Mouse (Mus musculus) MEL (cell line): ENCODE measurements around the gene Entpd6.

ENCODE experiments used
- CTCF ChIP-seq, 3 experiments: IDR thresholded peaks in 2 of 3; conservative IDR thresholded peaks in 1 of 3; 2 replicates each; pipeline ENCODE4 v1.5.1; 2011 to 2012; ENCODE audit warnings: low read length in 3 of 3, low read depth in 2 of 3, mild to moderate bottlenecking in 2 of 3, improper control_type of control experiment in 1 of 3, inconsistent platforms in 1 of 3, mixed read lengths in 1 of 3, moderate library complexity in 1 of 3; ENCODE audit not compliant: control insufficient read depth in 1 of 3, insufficient read depth in 1 of 3, poor library complexity in 1 of 3, severe bottlenecking in 1 of 3
- EP300 ChIP-seq, 2 experiments: IDR thresholded peaks; 2 replicates each; pipeline ENCODE4 v1.6.1; 2011; ENCODE audit warnings: improper control_type of control experiment in 2 of 2, low read length in 2 of 2, low read depth in 1 of 2, mild to moderate bottlenecking in 1 of 2
- GABPA ChIP-seq: IDR thresholded peaks from 2 replicates; pipeline ENCODE4 v1.6.1; 2012; ENCODE audit warnings: low read depth, mild to moderate bottlenecking, inconsistent platforms, low read length, improper control_type of control experiment, moderate library complexity
- GATA1 ChIP-seq: IDR thresholded peaks from 2 replicates; pipeline ENCODE4 v1.6.1; 2011; ENCODE audit warnings: low read depth, low read length, improper control_type of control experiment
- HCFC1 ChIP-seq: IDR thresholded peaks from 2 replicates; pipeline ENCODE4 v1.6.1; 2012; ENCODE audit warnings: low read depth, mild to moderate bottlenecking, inconsistent platforms, low read length, improper control_type of control experiment, moderate library complexity
- KAT2A ChIP-seq: conservative IDR thresholded peaks from 2 replicates; pipeline ENCODE4 v1.6.1; 2012; ENCODE audit warnings: low read depth, low read length, improper control_type of control experiment, inconsistent platforms
- MAFK ChIP-seq: IDR thresholded peaks from 2 replicates; pipeline ENCODE4 v1.6.1; 2011; ENCODE audit warnings: low read depth, mild to moderate bottlenecking, low read length, improper control_type of control experiment, borderline replicate concordance
- MYC ChIP-seq: IDR thresholded peaks from 2 replicates; pipeline ENCODE4 v1.6.1; 2011; ENCODE audit warnings: low read depth, mild to moderate bottlenecking, low read length, improper control_type of control experiment, moderate library complexity
- POLR2A ChIP-seq, 2 experiments: IDR thresholded peaks; 2 replicates each; pipeline ENCODE4 v1.6.1; 2011 to 2012; ENCODE audit warnings: low read length in 2 of 2, mild to moderate bottlenecking in 2 of 2, control low read depth in 1 of 2, improper control_type of control experiment in 1 of 2, low read depth in 1 of 2, moderate library complexity in 1 of 2; ENCODE audit not compliant: control insufficient read depth in 1 of 2, insufficient read depth in 1 of 2, poor library complexity in 1 of 2
- POLR2AphosphoS2 ChIP-seq: IDR thresholded peaks from 2 replicates; pipeline ENCODE4 v1.6.1; 2011; ENCODE audit warnings: low read length, improper control_type of control experiment
- SMC3 ChIP-seq: IDR thresholded peaks from 2 replicates; pipeline ENCODE4 v1.6.1; 2011; ENCODE audit warnings: low read depth, low read length, improper control_type of control experiment
- TAL1 ChIP-seq: IDR thresholded peaks from 2 replicates; pipeline ENCODE4 v1.6.1; 2012; ENCODE audit warnings: mild to moderate bottlenecking, inconsistent platforms, low read length, moderate library complexity, mixed read lengths
- ZKSCAN1 ChIP-seq: IDR thresholded peaks from 2 replicates; pipeline ENCODE4 v1.6.1; 2012; ENCODE audit warnings: low read depth, mild to moderate bottlenecking, inconsistent platforms, low read length, improper control_type of control experiment, moderate library complexity

- TF ChIP-seq GATA1 (no peak), TAL1 (no peak), POLR2A (IDR thresholded peaks at IDR 0.05; ENCODE audit: control insufficient read depth in 1 of 2, insufficient read depth in 1 of 2, low read depth in 1 of 2, low read length in 2 of 2, poor library complexity in 1 of 2) (no peak), CTCF (IDR thresholded peaks at IDR 0.05 in 2 of 3, conservative IDR thresholded peaks at IDR 0.05 in 1 of 3; ENCODE audit: control insufficient read depth in 1 of 3, insufficient read depth in 1 of 3, low read depth in 2 of 3, low read length in 3 of 3, poor library complexity in 1 of 3, severe bottlenecking in 1 of 3) (no peak), MYC (no peak), SMC3 (no peak), KAT2A (no peak), EP300 (IDR thresholded peaks at IDR 0.05; ENCODE audit: low read depth in 1 of 2, low read length in 2 of 2) (no peak), ZKSCAN1 (no peak), POLR2AphosphoS2 (no peak), HCFC1 (no peak), GABPA (no peak), MAFK (no peak)
Measured at GRCm38 (mm10) chr2:150808381-150808780, 59.5 kb downstream of the Entpd6 start.
